Mouse (Mus musculus) erythroblast, embryonic 14.5 days (primary cell): ENCODE measurements around the gene Panx1.

Experiments used
- GATA1 ChIP-seq: IDR thresholded peaks from 2 replicates; pipeline ENCODE4 v1.6.1; 2012; ENCODE audit warnings: low read length, inconsistent platforms, mixed read lengths
- TAL1 ChIP-seq: IDR thresholded peaks from 3 replicates; pipeline ENCODE4 v1.6.1; 2012; ENCODE audit warnings: low read length, inconsistent platforms, mixed read lengths

DNA sequence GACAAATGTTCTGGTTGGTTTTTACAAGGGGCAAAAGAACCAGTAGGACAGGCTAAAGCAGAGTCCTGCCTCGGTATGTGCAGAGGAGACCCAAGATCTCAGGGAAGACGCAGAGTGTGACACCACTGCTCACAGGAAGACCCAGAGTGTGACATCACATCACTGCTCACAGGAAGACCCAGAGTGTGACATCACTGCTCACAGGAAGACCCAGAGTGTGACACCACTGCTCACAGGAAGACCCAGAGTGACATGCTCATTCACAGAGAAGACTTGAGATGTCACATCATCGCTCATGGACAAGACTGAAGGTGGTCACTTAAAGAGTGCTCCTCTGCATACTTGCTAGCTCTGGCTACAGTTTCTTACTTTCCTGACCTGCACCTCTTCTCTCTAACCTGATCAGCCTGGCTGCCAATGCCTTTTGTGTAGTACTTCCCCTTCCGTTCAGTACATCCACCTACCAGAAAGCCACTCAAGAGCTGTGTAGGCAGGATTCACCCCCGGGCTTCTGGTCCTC, 24.7 kb downstream of the Panx1 start:
- no peak for TF ChIP-seq GATA1
- TF ChIP-seq TAL1, result no peak
